ENCODE assay signal across 9 mouse cellular contexts in genomic region chr17:24164566-24165259, GRCm38 (mm10). TPM values are rescaled to one million over a fixed set of nuclear protein-coding genes. Genes with fewer than 3 reads are reported as not detected.
DNase-seq lines count a peak whose midpoint lies in the region; ATAC-seq and TF ChIP-seq lines count a peak whose summit lies in the region.
"Had no signal": no experiment of that assay in that cellular context is flagged by ENCODE, and none has a peak within 500 bp of the region (broad histone marks: within the 10 kb centered on the region; RNA-seq: fewer than 3 reads in every experiment).

No protein-coding gene starts in this region.

- TF ChIP-seq POLR2A in ES-Bruce4 (IDR thresholded peaks at IDR 0.05; ENCODE audit: insufficient read depth, low read length): no peak
- TF ChIP-seq POLR2A in thymus, adult 2 months (IDR thresholded peaks at IDR 0.05; ENCODE audit: control insufficient read depth, extremely low read depth, insufficient read depth, low read length, poor library complexity): no peak

- peaks cover 33% of the 10 kb centered on the region for H3K36me3 ChIP-seq in hindbrain, embryonic 10.5 days
- peaks cover 23% of the 10 kb centered on the region for H3K36me3 ChIP-seq in hindbrain, embryonic 14.5 days (replicated peaks; ENCODE audit: control insufficient read depth, insufficient read depth)
- peaks cover 13% of the 10 kb centered on the region for H3K36me3 ChIP-seq in ES-Bruce4 (ENCODE audit: control insufficient read depth, insufficient read depth, low read length, poor library complexity, severe bottlenecking)
- peaks cover 24% of the 10 kb centered on the region for H3K36me3 ChIP-seq in embryonic facial prominence, embryonic 13.5 days
- peaks cover 23% of the 10 kb centered on the region for H3K36me3 ChIP-seq in liver, postnatal 0 days (replicated peaks; ENCODE audit: insufficient read depth, low read length)
- peaks cover 6% of the 10 kb centered on the region; the same call in 1 of the 2 replicates for H3K36me3 ChIP-seq in thymus, adult 2 months (ENCODE audit: control insufficient read depth, insufficient read depth, low read length)

- TF ChIP-seq EP300 in ES-Bruce4 (IDR thresholded peaks at IDR 0.05; ENCODE audit: insufficient read depth, low read depth, low read length): no peak
- TF ChIP-seq EP300 in liver, postnatal 0 days (IDR thresholded peaks at IDR 0.05; ENCODE audit: low read depth): no peak

- no peak overlapping the region for H3K9ac ChIP-seq in hindbrain, embryonic 14.5 days
- H3K9ac ChIP-seq in ES-Bruce4 (ENCODE audit: low read depth, poor library complexity, severe bottlenecking): no peak overlapping the region
- peak overlapping the region; percentile 27; the same call in 1 of the 2 replicates for H3K9ac ChIP-seq in embryonic facial prominence, embryonic 13.5 days
- H3K9ac ChIP-seq in liver, postnatal 0 days (replicated peaks): no peak overlapping the region
- H3K9ac ChIP-seq: midbrain, embryonic 13.5 days had no signal

- WGBS in hindbrain, embryonic 10.5 days: 83% methylated on average over 11 of the region's 11 CpGs
- 86% methylated on average over 11 of the region's 11 CpGs for WGBS in hindbrain, embryonic 14.5 days
- 77% methylated on average over 11 of the region's 11 CpGs for WGBS in embryonic facial prominence, embryonic 13.5 days
- 68% methylated on average over 11 of the region's 11 CpGs for WGBS in liver, postnatal 0 days (ENCODE audit: insufficient replicate concordance)
- 85% methylated on average over 11 of the region's 11 CpGs for WGBS in thymus, adult 2 months

- no peak overlapping the region for H3K27ac ChIP-seq in hindbrain, embryonic 10.5 days
- H3K27ac ChIP-seq in hindbrain, embryonic 14.5 days: no peak overlapping the region
- H3K27ac ChIP-seq in ES-Bruce4 (ENCODE audit: insufficient read depth, low read length): no peak overlapping the region
- no peak overlapping the region for H3K27ac ChIP-seq in embryonic facial prominence, embryonic 13.5 days
- peak overlapping the region; percentile 65; the same call in 1 of the 2 replicates for H3K27ac ChIP-seq in liver, postnatal 0 days (ENCODE audit: low read depth)
- H3K27ac ChIP-seq in thymus, adult 2 months (ENCODE audit: control insufficient read depth, insufficient read depth, low read length): no peak overlapping the region
- H3K27ac ChIP-seq: midbrain, embryonic 13.5 days had no signal

- peak; percentile 1 for TF ChIP-seq CTCF in ES-Bruce4 (IDR thresholded peaks at IDR 0.05; ENCODE audit: low read depth, low read length)
- peak; percentile 24; the same call in 1 of the 2 replicates for TF ChIP-seq CTCF in liver, postnatal 0 days (IDR thresholded peaks at IDR 0.05; ENCODE audit: low read depth)
- TF ChIP-seq CTCF in thymus, adult 2 months (IDR thresholded peaks at IDR 0.05; ENCODE audit: borderline replicate concordance, control insufficient read depth, extremely low read depth, insufficient read depth, low read length, poor library complexity): no peak

- DNase-seq in hindbrain, embryonic 10.5 days (ENCODE audit: low spot score): no peak
- DNase-seq in hindbrain, embryonic 14.5 days (ENCODE audit: low spot score): no peak
- no peak for DNase-seq in liver, postnatal 0 days
- DNase-seq in thymus, adult 2 months: no peak

- H3K4me3 ChIP-seq in hindbrain, embryonic 10.5 days: peak overlapping the region; percentile 7; the same call in 1 of the 2 replicates
- no peak overlapping the region for H3K4me3 ChIP-seq in hindbrain, embryonic 14.5 days (replicated peaks; ENCODE audit: low read length)
- H3K4me3 ChIP-seq in ES-Bruce4 (ENCODE audit: low read depth, low read length): no peak overlapping the region
- H3K4me3 ChIP-seq in embryonic facial prominence, embryonic 13.5 days: no peak overlapping the region
- H3K4me3 ChIP-seq in liver, postnatal 0 days (ENCODE audit: low read depth, low read length): no peak overlapping the region
- H3K4me3 ChIP-seq in thymus, adult 2 months (ENCODE audit: control insufficient read depth, insufficient read depth, low read length): no peak overlapping the region
- H3K4me3 ChIP-seq: midbrain, embryonic 13.5 days had no signal

- H3K4me1 ChIP-seq in hindbrain, embryonic 10.5 days (replicated peaks): peaks cover 33% of the 10 kb centered on the region
- peaks cover 26% of the 10 kb centered on the region for H3K4me1 ChIP-seq in hindbrain, embryonic 14.5 days (replicated peaks; ENCODE audit: control insufficient read depth, insufficient read depth, low read length)
- H3K4me1 ChIP-seq in ES-Bruce4 (ENCODE audit: control insufficient read depth, insufficient read depth, low read length): peaks cover 4% of the 10 kb centered on the region
- H3K4me1 ChIP-seq in embryonic facial prominence, embryonic 13.5 days: peaks cover 33% of the 10 kb centered on the region
- H3K4me1 ChIP-seq in liver, postnatal 0 days (ENCODE audit: insufficient read depth): peaks cover 38% of the 10 kb centered on the region
- H3K4me1 ChIP-seq in thymus, adult 2 months (replicated peaks; ENCODE audit: control insufficient read depth, insufficient read depth, low read length): peaks cover 21% of the 10 kb centered on the region

- H3K27me3 ChIP-seq in hindbrain, embryonic 10.5 days (ENCODE audit: insufficient read depth, poor library complexity, severe bottlenecking): no peaks in the 10 kb centered on the region
- no peaks in the 10 kb centered on the region for H3K27me3 ChIP-seq in hindbrain, embryonic 14.5 days (ENCODE audit: control insufficient read depth, insufficient read depth, low read length)
- no peaks in the 10 kb centered on the region for H3K27me3 ChIP-seq in ES-Bruce4 (ENCODE audit: control insufficient read depth, insufficient read depth, low read length, poor library complexity, severe bottlenecking)
- no peaks in the 10 kb centered on the region for H3K27me3 ChIP-seq in embryonic facial prominence, embryonic 13.5 days
- no peaks in the 10 kb centered on the region for H3K27me3 ChIP-seq in liver, postnatal 0 days (ENCODE audit: insufficient read depth, low read length)
- H3K27me3 ChIP-seq in thymus, adult 2 months (ENCODE audit: control insufficient read depth, insufficient read depth, low read length): no peaks in the 10 kb centered on the region
- H3K27me3 ChIP-seq: midbrain, embryonic 13.5 days had no signal

- H3K9me3 ChIP-seq in hindbrain, embryonic 10.5 days: no peaks in the 10 kb centered on the region
- H3K9me3 ChIP-seq in hindbrain, embryonic 14.5 days (ENCODE audit: control insufficient read depth, low read length): no peaks in the 10 kb centered on the region
- no peaks in the 10 kb centered on the region for H3K9me3 ChIP-seq in ES-Bruce4 (replicated peaks; ENCODE audit: control insufficient read depth, insufficient read depth, low read length, poor library complexity, severe bottlenecking)
- no peaks in the 10 kb centered on the region for H3K9me3 ChIP-seq in embryonic facial prominence, embryonic 13.5 days
- H3K9me3 ChIP-seq in liver, postnatal 0 days (ENCODE audit: low read length): no peaks in the 10 kb centered on the region
- H3K9me3 ChIP-seq: midbrain, embryonic 13.5 days had no signal

- ATAC-seq in hindbrain, embryonic 14.5 days (ENCODE audit: low FRiP score): no peak
- no peak for ATAC-seq in embryonic facial prominence, embryonic 13.5 days (ENCODE audit: insufficient number of reproducible peaks, insufficient read depth, low FRiP score, low TSS enrichment, low read depth)
- ATAC-seq in liver, postnatal 0 days: no peak
- ATAC-seq in cerebellum, adult (ENCODE audit: insufficient number of reproducible peaks, low FRiP score, low TSS enrichment): no peak
- ATAC-seq in monocyte, adult 5-6 weeks (replicated peaks; ENCODE audit: insufficient number of reproducible peaks, low FRiP score, low TSS enrichment, poor library complexity, severe bottlenecking): no peak

- no peak overlapping the region for H3K4me2 ChIP-seq in hindbrain, embryonic 14.5 days (replicated peaks)
- no peak overlapping the region for H3K4me2 ChIP-seq in embryonic facial prominence, embryonic 13.5 days
- no peak overlapping the region for H3K4me2 ChIP-seq in liver, postnatal 0 days (ENCODE audit: low read depth, low read length)
- H3K4me2 ChIP-seq: midbrain, embryonic 13.5 days had no signal

RNA-seq across cellular contexts. Expression of gene Amdhd2, which starts 1.1 kb away (rescaled TPM):
- polyA plus RNA-seq in hindbrain, embryonic 10.5 days (2016; fragmentation: Nextera tagmentation; extraction: Ambion mirVana): 42.9 and 50.0 TPM in 2 replicates
- polyA plus RNA-seq in hindbrain, embryonic 14.5 days (2014; fragmentation: Nextera tagmentation; extraction: Ambion mirVana): 29.1 and 30.6 TPM in 2 replicates
- 25.3 and 30.4 TPM in 2 replicates for polyA plus RNA-seq in ES-Bruce4 (2011; ENCODE audit: insufficient read depth, insufficient read length, low read depth, missing spikeins)
- 34.1 and 41.4 TPM in 2 replicates for polyA plus RNA-seq in embryonic facial prominence, embryonic 13.5 days (2015; fragmentation: Nextera tagmentation; extraction: Ambion mirVana)
- 18.5 and 20.0 TPM in 2 replicates for polyA plus RNA-seq in liver, postnatal 0 days (2015; fragmentation: Nextera tagmentation; extraction: Ambion mirVana)
- 48.2 and 57.6 TPM in 2 replicates for polyA plus RNA-seq in thymus, adult 2 months (2012; rRNA removed)
- total RNA-seq in monocyte, adult 5-6 weeks (2017): 6.5 to 24.6 TPM (median 24.4 TPM) in 3 replicates

RNA-seq across cellular contexts. Expression of gene Atp6v0c, which starts 4.8 kb away (rescaled TPM):
- 488 and 579 TPM in 2 replicates for polyA plus RNA-seq in hindbrain, embryonic 10.5 days (2016; fragmentation: Nextera tagmentation; extraction: Ambion mirVana)
- 1,495 and 1,569 TPM in 2 replicates for polyA plus RNA-seq in hindbrain, embryonic 14.5 days (2014; fragmentation: Nextera tagmentation; extraction: Ambion mirVana)
- 254 and 307 TPM in 2 replicates for polyA plus RNA-seq in ES-Bruce4 (2011; ENCODE audit: insufficient read depth, insufficient read length, low read depth, missing spikeins)
- 420 and 448 TPM in 2 replicates for polyA plus RNA-seq in embryonic facial prominence, embryonic 13.5 days (2015; fragmentation: Nextera tagmentation; extraction: Ambion mirVana)
- polyA plus RNA-seq in liver, postnatal 0 days (2015; fragmentation: Nextera tagmentation; extraction: Ambion mirVana): 422 and 445 TPM in 2 replicates
- 977 and 1,122 TPM in 2 replicates for polyA plus RNA-seq in thymus, adult 2 months (2012; rRNA removed)
- total RNA-seq in monocyte, adult 5-6 weeks (2017): 55.6 to 90.6 TPM (median 83.3 TPM) in 3 replicates

RNA-seq across cellular contexts. Expression of gene Pdpk1, which starts 14.0 kb away (rescaled TPM):
- 30.4 and 32.9 TPM in 2 replicates for polyA plus RNA-seq in hindbrain, embryonic 10.5 days (2016; fragmentation: Nextera tagmentation; extraction: Ambion mirVana)
- 71.3 and 75.1 TPM in 2 replicates for polyA plus RNA-seq in hindbrain, embryonic 14.5 days (2014; fragmentation: Nextera tagmentation; extraction: Ambion mirVana)
- 44.7 and 45.0 TPM in 2 replicates for polyA plus RNA-seq in ES-Bruce4 (2011; ENCODE audit: insufficient read depth, insufficient read length, low read depth, missing spikeins)
- 35.8 and 37.8 TPM in 2 replicates for polyA plus RNA-seq in embryonic facial prominence, embryonic 13.5 days (2015; fragmentation: Nextera tagmentation; extraction: Ambion mirVana)
- polyA plus RNA-seq in liver, postnatal 0 days (2015; fragmentation: Nextera tagmentation; extraction: Ambion mirVana): 19.3 and 20.5 TPM in 2 replicates
- polyA plus RNA-seq in thymus, adult 2 months (2012; rRNA removed): 56.6 and 57.8 TPM in 2 replicates
- total RNA-seq in monocyte, adult 5-6 weeks (2017): 37.3 to 63.3 TPM (median 46.8 TPM) in 3 replicates

RNA-seq across cellular contexts. Expression of gene Tbc1d24, which starts 40.6 kb away (rescaled TPM):
- 6.0 and 6.4 TPM in 2 replicates for polyA plus RNA-seq in hindbrain, embryonic 10.5 days (2016; fragmentation: Nextera tagmentation; extraction: Ambion mirVana)
- polyA plus RNA-seq in hindbrain, embryonic 14.5 days (2014; fragmentation: Nextera tagmentation; extraction: Ambion mirVana): 27.1 and 27.6 TPM in 2 replicates
- polyA plus RNA-seq in ES-Bruce4 (2011; ENCODE audit: insufficient read depth, insufficient read length, low read depth, missing spikeins): 14.4 and 16.6 TPM in 2 replicates
- 10.2 and 10.3 TPM in 2 replicates for polyA plus RNA-seq in embryonic facial prominence, embryonic 13.5 days (2015; fragmentation: Nextera tagmentation; extraction: Ambion mirVana)
- polyA plus RNA-seq in liver, postnatal 0 days (2015; fragmentation: Nextera tagmentation; extraction: Ambion mirVana): 2.0 and 4.2 TPM in 2 replicates
- polyA plus RNA-seq in thymus, adult 2 months (2012; rRNA removed): 14.5 and 16.8 TPM in 2 replicates
- 0.68 to 1.0 TPM (median 0.96 TPM) in 3 replicates for total RNA-seq in monocyte, adult 5-6 weeks (2017)

RNA-seq across cellular contexts. Expression of gene Ntn3, which starts 44.6 kb away (rescaled TPM):
- 4.8 and 7.3 TPM in 2 replicates for polyA plus RNA-seq in hindbrain, embryonic 10.5 days (2016; fragmentation: Nextera tagmentation; extraction: Ambion mirVana)
- 3.9 and 5.0 TPM in 2 replicates for polyA plus RNA-seq in hindbrain, embryonic 14.5 days (2014; fragmentation: Nextera tagmentation; extraction: Ambion mirVana)
- 0.88 and 0.96 TPM in 2 replicates for polyA plus RNA-seq in ES-Bruce4 (2011; ENCODE audit: insufficient read depth, insufficient read length, low read depth, missing spikeins)
- polyA plus RNA-seq in embryonic facial prominence, embryonic 13.5 days (2015; fragmentation: Nextera tagmentation; extraction: Ambion mirVana): 13.0 and 14.0 TPM in 2 replicates
- 0.37 and 0.45 TPM in 2 replicates for polyA plus RNA-seq in liver, postnatal 0 days (2015; fragmentation: Nextera tagmentation; extraction: Ambion mirVana)
- polyA plus RNA-seq in thymus, adult 2 months (2012; rRNA removed): 0.71 and 1.5 TPM in 2 replicates
- not detected in 3 replicates for total RNA-seq in monocyte, adult 5-6 weeks (2017)
